Mouse (Mus musculus) limb, embryonic 12.5 days (tissue): ENCODE measurements at regions not wholly inside any gene's neighbourhood (a gene's known extent, or its start where the extent isn't known, plus 50 kb on each side); places are given as distances from the start of the nearest gene placed in this dataset.

ENCODE experiments used
- ATAC-seq: fragments of 200-750 bp; cut with Nextera tagmentation; 2 replicates; pipeline ENCODE4 v1.8.0; 2017; ENCODE audit warnings: low read depth, moderate TSS enrichment; ENCODE audit not compliant: insufficient number of reproducible peaks, insufficient read depth, low FRiP score, low TSS enrichment
- H3K27ac ChIP-seq: fragments of 300-500 bp; sonication (generic); 2 replicates; pipeline ENCODE4 v1.5.1; 2016; ENCODE audit warnings: mild to moderate bottlenecking, moderate library complexity
- H3K27me3 ChIP-seq: fragments of 300-500 bp; sonication (generic); 2 replicates; pipeline ENCODE4 v1.6.1; 2016; ENCODE audit warnings: mild to moderate bottlenecking, moderate library complexity
- H3K36me3 ChIP-seq: fragments of 300-500 bp; sonication (generic); 2 replicates; pipeline ENCODE4 v1.6.1; 2016; ENCODE audit warnings: mild to moderate bottlenecking, moderate library complexity
- H3K4me1 ChIP-seq: fragments of 300-500 bp; sonication (generic); replicated peaks from 2 replicates; pipeline ENCODE4 v1.6.1; 2016
- H3K4me2 ChIP-seq: fragments of 300-500 bp; sonication (generic); 2 replicates; pipeline ENCODE4 v1.6.1; 2016; ENCODE audit warnings: mild to moderate bottlenecking, moderate library complexity
- H3K4me3 ChIP-seq: fragments of 300-500 bp; sonication (generic); replicated peaks from 2 replicates; pipeline ENCODE4 v1.5.1; 2016; ENCODE audit warnings: mild to moderate bottlenecking
- H3K9ac ChIP-seq: fragments of 300-500 bp; sonication (generic); replicated peaks from 2 replicates; pipeline ENCODE4 v1.6.1; 2016; ENCODE audit warnings: mild to moderate bottlenecking, moderate library complexity
- H3K9me3 ChIP-seq: fragments of 300-500 bp; sonication (generic); 2 replicates; pipeline ENCODE4 v1.6.1; 2016; ENCODE audit warnings: mild to moderate bottlenecking, moderate library complexity
- WGBS: fragments of 180-500 bp; shearing (Covaris S2); methylation state at CpG from one replicate; pipeline ENCODE4 v1.1.7; 2016; 5-methylcytosine and 5-hydroxymethylcytosine counted together

- no peaks in the 10 kb centered on the region for H3K36me3 ChIP-seq
- no peak overlapping the region for H3K4me3 ChIP-seq
- H3K27ac ChIP-seq: peak overlapping the region; percentile 64; the same call in 1 of the 2 replicates
- no peak overlapping the region for H3K4me2 ChIP-seq
- H3K4me1 ChIP-seq: peaks cover 25% of the 10 kb centered on the region
- ATAC-seq: no peak
- no peaks in the 10 kb centered on the region for H3K9me3 ChIP-seq
- no peak overlapping the region for H3K9ac ChIP-seq
- no peaks in the 10 kb centered on the region for H3K27me3 ChIP-seq
- 16% methylated on average over 3 of the region's 3 CpGs for WGBS
Observed at GRCm38 (mm10) chr11:45795731-45796130, 56.1 kb upstream of the Clint1 start.

GRCm38 (mm10) chr11:45799732-45800386 lies 52.0 kb upstream of the Clint1 start:
- Histone ChIP-seq H3K4me3 (no peak overlapping the region), H3K4me2 (peak overlapping the region; percentile 35), H3K27ac (peak overlapping the region; percentile 66), H3K36me3 (no peaks in the 10 kb centered on the region), H3K27me3 (no peaks in the 10 kb centered on the region), H3K4me1 (peaks cover 25% of the 10 kb centered on the region), H3K9ac (no peak overlapping the region), H3K9me3 (no peaks in the 10 kb centered on the region)
- ATAC-seq: peak; percentile 70
- 22% methylated on average over 9 of the region's 9 CpGs for WGBS
